Mouse (Mus musculus): Measurements from ENCODE around the gene Olfr446. TPM values are rescaled to one million over a fixed set of nuclear protein-coding genes. Genes with fewer than 3 reads are reported as not detected.

The Olfr446 gene
- not detected in 2 replicates for polyA plus RNA-seq (2014; fragmentation: Nextera tagmentation; extraction: Ambion mirVana)

GRCm38 (mm10) chr6:42921077-42921476 is at the start of gene Olfr446:
TSS of gene Olfr446 (plus strand) at chr6:42921377.
- no peaks in the 10 kb centered on the region for H3K36me3 ChIP-seq (ENCODE audit: control insufficient read depth, insufficient read depth, low read length)
- H3K9me3 ChIP-seq (ENCODE audit: control insufficient read depth, low read length), result no peaks in the 10 kb centered on the region
- WGBS, result 71% methylated on average over 2 of the region's 2 CpGs
- no peak for ATAC-seq (ENCODE audit: insufficient read depth, low FRiP score, low TSS enrichment)
- H3K27me3 ChIP-seq (ENCODE audit: control insufficient read depth, insufficient read depth, low read length), result no peaks in the 10 kb centered on the region
- no peak within 1 kb of the TSS for H3K4me3 ChIP-seq (ENCODE audit: low read depth, low read length)
- DNase-seq (ENCODE audit: low spot score), result no peak
- H3K27ac ChIP-seq (ENCODE audit: low read depth, low read length), result no peak within 1 kb of the TSS
- no peak within 1 kb of the TSS for H3K4me2 ChIP-seq (ENCODE audit: low read depth)
- no peaks in the 10 kb centered on the region for H3K4me1 ChIP-seq (ENCODE audit: control insufficient read depth, insufficient read depth, low read length)
- H3K9ac ChIP-seq (ENCODE audit: low read length), result no peak within 1 kb of the TSS

DNA sequence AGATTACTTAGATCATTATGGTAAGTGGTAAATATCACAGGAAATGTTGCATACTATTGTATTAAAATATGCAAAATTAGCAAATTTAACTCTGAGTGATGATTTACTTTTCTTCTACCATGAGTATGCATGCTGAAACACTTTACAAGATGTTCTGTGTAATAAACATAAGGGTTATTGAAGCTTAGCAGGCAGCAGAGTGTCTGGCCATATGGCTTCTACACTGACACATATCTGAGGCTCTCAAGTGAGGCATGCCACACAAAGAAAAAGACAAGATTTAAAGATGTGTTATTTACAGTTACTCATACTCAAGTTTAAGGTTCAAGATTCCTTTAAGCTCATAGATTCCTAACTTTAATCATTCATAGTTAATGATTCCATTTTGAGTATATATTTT is 44.9 kb upstream of the Olfr446 start:
- H3K27me3 ChIP-seq (ENCODE audit: control insufficient read depth, insufficient read depth, low read length), result no peaks in the 10 kb centered on the region
- H3K4me1 ChIP-seq (ENCODE audit: control insufficient read depth, insufficient read depth, low read length), result no peaks in the 10 kb centered on the region
- DNase-seq (ENCODE audit: low spot score), result no peak

DNA sequence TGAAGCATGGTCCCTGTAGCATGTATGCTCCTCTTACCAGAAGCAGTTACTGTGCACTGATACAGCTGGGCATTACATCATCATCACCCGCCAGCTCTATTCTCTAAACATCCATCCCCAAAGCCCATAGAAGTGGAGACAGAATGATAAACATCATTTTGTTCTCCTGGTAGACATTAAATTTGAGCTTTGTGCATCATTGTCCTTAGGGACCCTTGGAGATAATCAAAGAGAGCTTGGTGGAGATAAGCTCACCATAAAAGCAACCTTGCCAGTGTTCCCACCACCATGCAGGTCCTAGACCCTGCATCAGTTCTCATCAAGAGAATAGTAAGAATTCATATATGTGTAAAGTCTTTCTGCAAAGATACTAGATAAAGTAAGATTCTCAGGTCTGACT is 31.0 kb upstream of the Olfr446 start, which contains the start of gene Olfr448:
Gene Olfr448 (plus strand): TSS at position 301 of the 400 bp plus-strand sequence.
- Histone ChIP-seq H3K4me2 (ENCODE audit: low read depth) (no peak within 1 kb of the TSS), H3K4me1 (ENCODE audit: control insufficient read depth, insufficient read depth, low read length) (no peaks in the 10 kb centered on the region), H3K4me3 (ENCODE audit: low read depth, low read length) (no peak within 1 kb of the TSS), H3K27me3 (ENCODE audit: control insufficient read depth, insufficient read depth, low read length) (no peaks in the 10 kb centered on the region), H3K36me3 (ENCODE audit: control insufficient read depth, insufficient read depth, low read length) (no peaks in the 10 kb centered on the region), H3K9ac (ENCODE audit: low read length) (no peak within 1 kb of the TSS), H3K9me3 (ENCODE audit: control insufficient read depth, low read length) (no peaks in the 10 kb centered on the region), H3K27ac (ENCODE audit: low read depth, low read length) (no peak within 1 kb of the TSS)
- 88% methylated on average over 1 of the region's 1 CpGs for WGBS
- no peak for ATAC-seq (ENCODE audit: insufficient read depth, low FRiP score, low TSS enrichment)
- DNase-seq (ENCODE audit: low spot score), result no peak

More for the DNA sequence above, 44.9 kb upstream of the Olfr446 start:
- Histone ChIP-seq H3K9me3 (ENCODE audit: control insufficient read depth, low read length) (no peaks in the 10 kb centered on the region), H3K4me2 (ENCODE audit: low read depth) (no peak overlapping the region), H3K27ac (ENCODE audit: low read depth, low read length) (no peak overlapping the region), H3K36me3 (ENCODE audit: control insufficient read depth, insufficient read depth, low read length) (no peaks in the 10 kb centered on the region), H3K9ac (ENCODE audit: low read length) (no peak overlapping the region), H3K4me3 (ENCODE audit: low read depth, low read length) (no peak overlapping the region)
- ATAC-seq (ENCODE audit: insufficient read depth, low FRiP score, low TSS enrichment), result no peak

- H3K4me2 ChIP-seq (ENCODE audit: low read depth), result no peak overlapping the region
- H3K4me1 ChIP-seq (ENCODE audit: control insufficient read depth, insufficient read depth, low read length), result no peaks in the 10 kb centered on the region
- no peak for ATAC-seq (ENCODE audit: insufficient read depth, low FRiP score, low TSS enrichment)
- H3K36me3 ChIP-seq (ENCODE audit: control insufficient read depth, insufficient read depth, low read length), result no peaks in the 10 kb centered on the region
- no peaks in the 10 kb centered on the region for H3K27me3 ChIP-seq (ENCODE audit: control insufficient read depth, insufficient read depth, low read length)
- WGBS, result 56% methylated on average over 1 of the region's 1 CpGs
- no peak for DNase-seq (ENCODE audit: low spot score)
- no peak overlapping the region for H3K27ac ChIP-seq (ENCODE audit: low read depth, low read length)
- no peaks in the 10 kb centered on the region for H3K9me3 ChIP-seq (ENCODE audit: control insufficient read depth, low read length)
- H3K4me3 ChIP-seq (ENCODE audit: low read depth, low read length), result no peak overlapping the region
- H3K9ac ChIP-seq (ENCODE audit: low read length), result no peak overlapping the region
These were observed 20.8 kb upstream of the Olfr446 start for GRCm38 (mm10) chr6:42900345-42900744.

- Histone ChIP-seq H3K27me3 (ENCODE audit: control insufficient read depth, insufficient read depth, low read length) (no peaks in the 10 kb centered on the region), H3K27ac (ENCODE audit: low read depth, low read length) (no peak within 1 kb of the TSS), H3K4me1 (ENCODE audit: control insufficient read depth, insufficient read depth, low read length) (no peaks in the 10 kb centered on the region), H3K9me3 (ENCODE audit: control insufficient read depth, low read length) (no peaks in the 10 kb centered on the region), H3K4me2 (ENCODE audit: low read depth) (no peak within 1 kb of the TSS), H3K4me3 (ENCODE audit: low read depth, low read length) (no peak within 1 kb of the TSS), H3K9ac (ENCODE audit: low read length) (no peak within 1 kb of the TSS), H3K36me3 (ENCODE audit: control insufficient read depth, insufficient read depth, low read length) (no peaks in the 10 kb centered on the region)
- ATAC-seq (ENCODE audit: insufficient read depth, low FRiP score, low TSS enrichment), result no peak
- DNase-seq (ENCODE audit: low spot score), result no peak
These were observed 12.6 kb upstream of the Olfr446 start, which contains the start of gene Olfr447 for GRCm38 (mm10) chr6:42908578-42908977. TSS of gene Olfr447 (plus strand) at chr6:42908878.

GRCm38 (mm10) chr6:42948767-42949166 is 27.6 kb downstream of the Olfr446 start, which contains the start of gene Olfr444:
TSS of gene Olfr444 (plus strand) at chr6:42949067.
- Histone ChIP-seq H3K27me3 (ENCODE audit: control insufficient read depth, insufficient read depth, low read length) (no peaks in the 10 kb centered on the region), H3K4me3 (ENCODE audit: low read depth, low read length) (no peak within 1 kb of the TSS), H3K4me1 (ENCODE audit: control insufficient read depth, insufficient read depth, low read length) (no peaks in the 10 kb centered on the region), H3K36me3 (ENCODE audit: control insufficient read depth, insufficient read depth, low read length) (no peaks in the 10 kb centered on the region), H3K4me2 (ENCODE audit: low read depth) (no peak within 1 kb of the TSS), H3K9me3 (ENCODE audit: control insufficient read depth, low read length) (no peaks in the 10 kb centered on the region), H3K27ac (ENCODE audit: low read depth, low read length) (no peak within 1 kb of the TSS), H3K9ac (ENCODE audit: low read length) (no peak within 1 kb of the TSS)
- ATAC-seq (ENCODE audit: insufficient read depth, low FRiP score, low TSS enrichment), result no peak
- WGBS, result 80% methylated on average over 1 of the region's 1 CpGs
- no peak for DNase-seq (ENCODE audit: low spot score)

GRCm38 (mm10) chr6:42980377-42980776 is 59.2 kb downstream of the Olfr446 start:
- ATAC-seq (ENCODE audit: insufficient read depth, low FRiP score, low TSS enrichment), result no peak
- no peak for DNase-seq (ENCODE audit: low spot score)
- no peaks in the 10 kb centered on the region for H3K9me3 ChIP-seq (ENCODE audit: control insufficient read depth, low read length)
- H3K4me3 ChIP-seq (ENCODE audit: low read depth, low read length), result no peak overlapping the region
- H3K4me1 ChIP-seq (ENCODE audit: control insufficient read depth, insufficient read depth, low read length), result no peaks in the 10 kb centered on the region
- H3K9ac ChIP-seq (ENCODE audit: low read length), result no peak overlapping the region
- H3K27ac ChIP-seq (ENCODE audit: low read depth, low read length), result no peak overlapping the region
- H3K36me3 ChIP-seq (ENCODE audit: control insufficient read depth, insufficient read depth, low read length), result no peaks in the 10 kb centered on the region
- H3K27me3 ChIP-seq (ENCODE audit: control insufficient read depth, insufficient read depth, low read length), result no peaks in the 10 kb centered on the region
- no peak overlapping the region for H3K4me2 ChIP-seq (ENCODE audit: low read depth)

Other genes starting within 250 kb of the Olfr446 start
- gene Tcaf1, start 211.3 kb upstream of the Olfr446 start, polyA plus RNA-seq (2014; fragmentation: Nextera tagmentation; extraction: Ambion mirVana), result 149 and 168 TPM in 2 replicates
- gene Olfr453, start 182.0 kb upstream of the Olfr446 start, polyA plus RNA-seq (2014; fragmentation: Nextera tagmentation; extraction: Ambion mirVana), result not detected in 2 replicates
- gene Olfr38, start 165.0 kb upstream of the Olfr446 start, polyA plus RNA-seq (2014; fragmentation: Nextera tagmentation; extraction: Ambion mirVana), result not detected in 2 replicates
- not detected in 2 replicates for gene Olfr452, start 136.3 kb upstream of the Olfr446 start, polyA plus RNA-seq (2014; fragmentation: Nextera tagmentation; extraction: Ambion mirVana)
- not detected in 2 replicates for gene Olfr450, start 109.4 kb upstream of the Olfr446 start, polyA plus RNA-seq (2014; fragmentation: Nextera tagmentation; extraction: Ambion mirVana)
- gene Olfr449, start 87.0 kb upstream of the Olfr446 start, polyA plus RNA-seq (2014; fragmentation: Nextera tagmentation; extraction: Ambion mirVana), result not detected in 2 replicates
- not detected in 2 replicates for gene Olfr448, start 30.9 kb upstream of the Olfr446 start, polyA plus RNA-seq (2014; fragmentation: Nextera tagmentation; extraction: Ambion mirVana)
- not detected in 2 replicates for gene Olfr447, start 12.5 kb upstream of the Olfr446 start, polyA plus RNA-seq (2014; fragmentation: Nextera tagmentation; extraction: Ambion mirVana)
- not detected in 2 replicates for gene Olfr444, start 27.7 kb downstream of the Olfr446 start, polyA plus RNA-seq (2014; fragmentation: Nextera tagmentation; extraction: Ambion mirVana)
- not detected in 2 replicates for gene Olfr441, start 185.0 kb downstream of the Olfr446 start, polyA plus RNA-seq (2014; fragmentation: Nextera tagmentation; extraction: Ambion mirVana)
- gene Olfr237-ps1, start 225.2 kb downstream of the Olfr446 start, polyA plus RNA-seq (2014; fragmentation: Nextera tagmentation; extraction: Ambion mirVana), result not detected in 2 replicates
- gene Olfr437, start 241.9 kb downstream of the Olfr446 start, polyA plus RNA-seq (2014; fragmentation: Nextera tagmentation; extraction: Ambion mirVana), result not detected in 2 replicates

Measured in neural tube, embryonic 11.5 days (tissue).